Mouse (Mus musculus): ENCODE measurements around the gene Polr3e.

The Polr3e gene

DNA sequence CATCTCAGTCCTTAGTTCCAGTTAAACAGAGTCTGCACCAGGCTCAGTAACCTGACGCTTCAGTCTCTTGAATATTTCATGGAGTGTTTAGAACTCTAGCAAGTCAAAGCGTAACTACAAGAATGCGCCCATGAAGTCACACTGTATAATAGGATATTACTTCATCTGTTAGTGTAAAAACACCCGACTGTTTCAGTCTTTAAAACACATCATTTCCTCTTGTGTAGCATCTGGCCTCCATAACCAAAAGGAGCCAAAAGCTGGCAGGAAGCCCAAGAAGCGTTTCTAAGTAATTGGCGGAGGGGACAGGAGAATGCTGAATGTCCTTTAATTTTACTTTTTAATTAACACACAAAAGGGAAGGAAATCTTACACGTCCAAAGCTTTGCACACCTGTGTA, 59.5 kb downstream of the Polr3e start:
- DNase-seq (ENCODE audit: low read depth, low spot score) = no peak

DNA sequence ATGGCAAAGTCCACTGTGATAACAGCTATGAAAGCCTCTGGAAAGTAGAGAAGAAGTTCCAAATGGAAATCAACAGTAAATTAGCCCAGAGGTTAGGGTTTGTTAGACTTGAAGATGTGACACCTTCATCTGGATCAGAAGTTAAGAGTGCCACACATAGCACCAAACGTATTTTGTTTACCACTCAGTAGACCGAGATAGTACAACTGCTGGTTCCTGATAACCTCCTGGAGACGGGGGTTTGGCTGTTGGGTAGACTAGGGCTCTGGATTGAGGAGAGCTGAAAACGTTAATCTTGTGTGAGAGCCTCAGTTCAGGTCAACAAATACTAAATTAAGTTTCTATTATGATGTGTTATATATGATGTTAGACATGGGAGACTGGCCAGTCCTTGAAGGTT, 62.5 kb downstream of the Polr3e start:
- DNase-seq (ENCODE audit: low read depth, low spot score) = no peak

DNA sequence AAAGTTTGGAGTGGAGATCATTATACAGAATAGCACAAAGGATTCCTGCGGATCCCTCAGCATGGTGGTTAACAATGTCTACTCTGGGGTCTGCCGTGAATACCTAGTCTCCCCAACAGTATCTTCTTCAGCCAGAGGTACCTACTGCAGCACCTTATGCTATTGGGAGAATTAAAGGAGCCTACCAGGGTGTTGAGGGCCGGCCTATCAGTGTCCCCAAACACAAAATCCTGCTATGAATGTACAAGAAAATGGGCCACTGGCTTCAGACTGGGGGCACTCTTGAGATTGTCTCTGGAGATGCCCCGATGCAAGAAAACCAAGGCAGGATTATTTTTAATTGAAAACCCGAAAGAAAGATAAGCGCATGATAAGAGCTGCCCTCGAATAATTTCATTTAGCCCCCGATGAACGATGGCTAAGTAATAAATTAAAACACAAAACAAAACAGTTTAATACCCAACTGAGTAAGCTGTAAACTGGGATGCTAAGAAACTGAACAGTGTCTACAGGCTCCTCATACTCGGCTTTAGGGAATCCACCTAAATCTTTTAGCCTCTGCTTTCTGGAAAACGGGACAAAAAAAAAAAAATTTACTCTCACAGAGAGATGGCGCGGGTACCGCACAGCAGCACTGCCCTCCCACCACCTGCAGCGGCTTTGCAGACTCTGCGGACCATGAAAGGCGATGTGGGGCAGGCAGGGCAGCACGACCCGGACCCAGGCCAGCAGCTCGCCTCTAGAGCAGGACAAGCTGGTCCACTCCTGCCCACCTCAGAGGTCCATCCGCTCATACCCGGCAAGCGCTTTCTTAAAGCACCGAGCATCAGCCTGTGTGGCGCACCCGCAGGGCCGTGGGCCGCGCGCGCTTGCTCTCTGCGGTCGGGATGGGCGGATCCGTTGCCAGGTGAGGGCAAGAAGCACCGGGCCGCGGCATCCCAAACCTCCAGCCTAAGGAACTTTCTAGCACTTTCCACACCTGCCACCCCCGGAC, 63.7 kb downstream of the Polr3e start:
- peak; percentile 81 for DNase-seq (ENCODE audit: low read depth, low spot score)

DNA sequence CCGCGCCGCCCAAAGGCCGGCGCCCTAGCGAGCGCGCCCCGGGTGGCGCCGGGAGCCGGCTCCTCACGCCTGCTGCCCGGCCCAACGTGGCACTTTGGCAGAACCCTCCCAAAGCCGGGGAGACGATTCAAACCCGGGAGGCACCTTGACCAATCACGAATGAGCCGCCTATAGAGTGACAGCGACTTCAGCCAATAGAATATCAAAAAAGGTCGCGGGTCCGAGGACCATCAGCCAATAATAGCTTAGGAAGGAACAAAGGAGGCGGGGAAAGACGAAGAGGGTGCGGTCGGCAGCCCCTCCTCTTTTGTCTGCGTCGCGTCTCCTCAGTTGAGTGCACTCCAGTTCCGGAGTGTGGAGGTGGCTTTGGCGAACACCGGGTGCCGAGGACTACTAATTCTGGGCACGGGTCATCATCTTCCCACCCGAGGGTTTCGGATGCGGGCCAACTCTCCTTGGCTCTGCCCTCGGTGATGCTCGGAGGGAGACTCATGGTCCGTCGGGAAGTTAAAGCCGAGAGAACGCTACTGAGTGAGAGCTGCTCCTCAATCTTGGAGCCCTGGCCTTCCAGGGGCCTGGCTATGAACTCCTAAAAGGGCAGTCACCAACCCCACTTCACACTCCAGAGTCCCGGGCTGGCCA, 64.8 kb downstream of the Polr3e start, which contains the start of the genes Cdr2 and Mfsd13b:
Cdr2 (minus strand) TSS at position 113 of the 642 bp plus-strand sequence.
Mfsd13b (plus strand) TSS at position 310 of the 642 bp plus-strand sequence.
- peak; percentile 99 for DNase-seq (ENCODE audit: low read depth, low spot score)

DNA sequence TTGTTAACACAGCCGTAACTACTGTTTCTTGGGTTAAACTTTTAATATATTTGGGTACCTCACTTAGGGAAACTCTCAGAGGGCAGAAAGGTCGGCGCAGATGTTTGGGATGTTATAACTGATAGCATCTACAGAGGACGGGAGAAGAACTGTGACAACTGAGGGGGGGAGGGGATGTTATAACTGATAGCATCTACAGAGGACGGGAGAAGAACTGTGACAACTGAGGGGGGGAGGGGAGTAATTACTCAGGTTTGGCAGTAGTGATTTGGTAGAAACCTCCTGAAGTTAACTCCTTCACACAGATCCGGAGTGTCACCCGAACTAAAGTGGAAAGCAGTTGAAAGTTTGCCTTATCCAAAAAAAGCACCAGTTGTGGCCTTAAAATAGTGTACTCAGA, 65.4 kb downstream of the Polr3e start:
- DNase-seq (ENCODE audit: low read depth, low spot score) = no peak

DNA sequence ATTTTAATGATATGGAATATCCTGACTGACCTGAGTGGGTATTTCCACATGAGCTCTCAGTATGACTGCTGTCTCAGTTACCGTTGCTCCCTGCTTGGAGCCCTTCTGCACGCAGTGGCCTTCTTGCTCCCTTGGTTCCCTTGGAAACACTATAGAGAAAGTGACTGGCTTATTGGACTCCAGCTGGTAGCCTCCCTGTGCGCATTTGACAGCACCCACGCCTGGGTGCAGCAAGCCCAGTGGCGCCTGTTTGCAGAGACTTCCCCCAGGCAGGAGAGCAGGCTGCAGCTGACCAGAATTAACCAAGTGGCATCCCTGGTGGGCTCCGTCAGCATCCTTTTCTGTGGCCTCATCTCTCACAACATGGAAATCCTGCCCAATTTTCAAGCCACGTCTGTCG, 73.6 kb downstream of the Polr3e start:
- no peak for DNase-seq (ENCODE audit: low read depth, low spot score)

Measured in R1 (cell line).